In genomic region chr7:73557671-73558265, GRCm38 (mm10) we compare ENCODE assay signal across 8 mouse cellular contexts. TPM values are rescaled to one million over a fixed set of nuclear protein-coding genes. Genes with fewer than 3 reads are reported as not detected.
DNase-seq lines count a peak whose midpoint lies in the region; ATAC-seq lines count a peak whose summit lies in the region.

No protein-coding gene starts in this region.

- H3K27ac ChIP-seq in forebrain, embryonic 15.5 days (replicated peaks) = peak overlapping the region; percentile 100
- H3K27ac ChIP-seq in intestine, embryonic 14.5 days (ENCODE audit: low read depth) = peak overlapping the region; percentile 99
- peak overlapping the region; percentile 100 for H3K27ac ChIP-seq in neural tube, embryonic 14.5 days (ENCODE audit: low read depth, low read length)

- peak; percentile 31 to 47 for DNase-seq in left cerebral cortex, adult 18-20 months (ENCODE audit: low spot score in 2 of 2)
- no peak for DNase-seq in left cerebral cortex, adult 11 months (ENCODE audit: low spot score)
- DNase-seq in c-Kit-negative CD71-positive TER-119-positive erythroid progenitor cells, embryonic 14.5 days (ENCODE audit: low read depth, low spot score) = peak; percentile 43
- peak; percentile 79 for DNase-seq in intestine, embryonic 14.5 days (ENCODE audit: low spot score)
- DNase-seq in liver = peak; percentile 68
- DNase-seq in thymus, postnatal 25 days = peak; percentile 65

- peak overlapping the region; percentile 69 for H3K4me3 ChIP-seq in forebrain, embryonic 15.5 days
- H3K4me3 ChIP-seq in intestine, embryonic 14.5 days (ENCODE audit: low read depth, low read length) = peak overlapping the region; percentile 100
- peak overlapping the region; percentile 100 for H3K4me3 ChIP-seq in neural tube, embryonic 14.5 days (ENCODE audit: low read depth, low read length)

- WGBS in forebrain, embryonic 15.5 days = under 1% methylated on average over 70 of the region's 80 CpGs
- 0% methylated on average over 47 of the region's 80 CpGs for WGBS in intestine, embryonic 14.5 days
- WGBS in neural tube, embryonic 14.5 days = 0% methylated on average over 72 of the region's 80 CpGs

- no peaks in the 10 kb centered on the region for H3K9me3 ChIP-seq in forebrain, embryonic 15.5 days
- no peaks in the 10 kb centered on the region for H3K9me3 ChIP-seq in intestine, embryonic 14.5 days (ENCODE audit: control insufficient read depth, low read length)
- H3K9me3 ChIP-seq in neural tube, embryonic 14.5 days (ENCODE audit: control insufficient read depth, low read length) = no peaks in the 10 kb centered on the region

- H3K9ac ChIP-seq in forebrain, embryonic 15.5 days (replicated peaks) = peak overlapping the region; percentile 100
- peak overlapping the region; percentile 100 for H3K9ac ChIP-seq in intestine, embryonic 14.5 days (ENCODE audit: low read length)
- peak overlapping the region; percentile 100 for H3K9ac ChIP-seq in neural tube, embryonic 14.5 days (replicated peaks; ENCODE audit: low read depth, low read length)

- H3K27me3 ChIP-seq in forebrain, embryonic 15.5 days = no peaks in the 10 kb centered on the region
- no peaks in the 10 kb centered on the region for H3K27me3 ChIP-seq in intestine, embryonic 14.5 days (replicated peaks; ENCODE audit: control insufficient read depth, insufficient read depth, low read length)
- no peaks in the 10 kb centered on the region for H3K27me3 ChIP-seq in neural tube, embryonic 14.5 days (ENCODE audit: control insufficient read depth, insufficient read depth, low read length)

- H3K4me2 ChIP-seq in forebrain, embryonic 15.5 days (replicated peaks) = no peak overlapping the region
- peak overlapping the region; percentile 16; the same call in 1 of the 2 replicates for H3K4me2 ChIP-seq in intestine, embryonic 14.5 days (ENCODE audit: low read length)
- H3K4me2 ChIP-seq in neural tube, embryonic 14.5 days (ENCODE audit: low read depth, low read length) = peak overlapping the region; percentile 28; the same call in 1 of the 2 replicates

- no peaks in the 10 kb centered on the region for H3K36me3 ChIP-seq in forebrain, embryonic 15.5 days
- H3K36me3 ChIP-seq in intestine, embryonic 14.5 days (ENCODE audit: control insufficient read depth, insufficient read depth, low read length) = peaks cover 5% of the 10 kb centered on the region; the same call in 1 of the 2 replicates
- 0 out of 2 replicates have a peak, but pooled peaks cover 1% of the 10 kb centered on the region for H3K36me3 ChIP-seq in neural tube, embryonic 14.5 days (ENCODE audit: control insufficient read depth, insufficient read depth, low read length)

- peak; percentile 14 for ATAC-seq in forebrain, embryonic 15.5 days (replicated peaks)
- ATAC-seq in intestine, embryonic 14.5 days (replicated peaks; ENCODE audit: low FRiP score, low TSS enrichment, low read depth) = peak; percentile 7
- ATAC-seq in neural tube, embryonic 14.5 days (ENCODE audit: low read depth) = peak; percentile 29

- H3K4me1 ChIP-seq in forebrain, embryonic 15.5 days = peaks cover 13% of the 10 kb centered on the region
- peaks cover 5% of the 10 kb centered on the region for H3K4me1 ChIP-seq in intestine, embryonic 14.5 days (replicated peaks; ENCODE audit: control insufficient read depth, insufficient read depth, low read length)
- H3K4me1 ChIP-seq in neural tube, embryonic 14.5 days (ENCODE audit: control insufficient read depth, insufficient read depth, low read length) = peaks cover 5% of the 10 kb centered on the region

RNA-seq across cellular contexts. Expression of gene Chd2, which starts 16.1 kb away (rescaled TPM):
- total RNA-seq in left cerebral cortex, adult 18-20 months (2021) = 10 to 100 TPM; 50.2 to 57.2 TPM
- 58.0 and 67.1 TPM in 2 replicates for polyA plus RNA-seq in forebrain, embryonic 15.5 days (2015; fragmentation: Nextera tagmentation; extraction: Ambion mirVana)
- 50.5 and 68.2 TPM in 2 replicates for polyA plus RNA-seq in intestine, embryonic 14.5 days (2014; fragmentation: Nextera tagmentation; extraction: Ambion mirVana)
- 41.8 and 45.5 TPM in 2 replicates for polyA plus RNA-seq in neural tube, embryonic 14.5 days (2014; fragmentation: Nextera tagmentation; extraction: Ambion mirVana)
